Mouse (Mus musculus) neural tube, embryonic 13.5 days (tissue): ENCODE data around the gene Itgb5. TPM values are rescaled to one million over a fixed set of nuclear protein-coding genes. Genes with fewer than 3 reads are reported as not detected.
A peak's percentile ranks its signal among the peaks of the same experiment; 100 is the strongest.

ENCODE experiments used
- ATAC-seq: fragments of 200-750 bp; cut with Nextera tagmentation; 2 replicates; pipeline ENCODE4 v1.8.0; 2017; ENCODE audit warnings: low read depth, mild to moderate bottlenecking, moderate TSS enrichment, moderate library complexity
- H3K27ac ChIP-seq: fragments of 300-500 bp; sonication (generic); replicated peaks from 2 replicates; pipeline ENCODE4 v1.5.1; 2015; ENCODE audit warnings: moderate library complexity, mild to moderate bottlenecking, inconsistent platforms
- H3K27me3 ChIP-seq: fragments of 300-500 bp; sonication (generic); 2 replicates; pipeline ENCODE4 v1.6.1; 2015; ENCODE audit warnings: mild to moderate bottlenecking, inconsistent platforms
- H3K36me3 ChIP-seq: fragments of 300-500 bp; sonication (generic); 2 replicates; pipeline ENCODE4 v1.6.1; 2015; ENCODE audit warnings: mild to moderate bottlenecking, inconsistent platforms
- H3K4me1 ChIP-seq: fragments of 300-500 bp; sonication (generic); replicated peaks from 2 replicates; pipeline ENCODE4 v1.6.1; 2015; ENCODE audit warnings: inconsistent platforms
- H3K4me2 ChIP-seq: fragments of 300-500 bp; sonication (generic); 2 replicates; pipeline ENCODE4 v1.6.1; 2015; ENCODE audit warnings: inconsistent platforms, mild to moderate bottlenecking, moderate library complexity
- H3K4me3 ChIP-seq: fragments of 300-500 bp; sonication (generic); 2 replicates; pipeline ENCODE4 v1.5.1; 2015; ENCODE audit warnings: mild to moderate bottlenecking, inconsistent platforms
- H3K9ac ChIP-seq: fragments of 300-500 bp; sonication (generic); 2 replicates; pipeline ENCODE4 v1.6.1; 2015; ENCODE audit warnings: moderate library complexity, mild to moderate bottlenecking, inconsistent platforms
- H3K9me3 ChIP-seq: fragments of 300-500 bp; sonication (generic); 2 replicates; pipeline ENCODE4 v1.6.1; 2016; ENCODE audit warnings: inconsistent platforms
- WGBS: fragments of 180-500 bp; shearing (Covaris S2); methylation state at CpG from one replicate; pipeline ENCODE4 v1.1.7; 2015; 5-methylcytosine and 5-hydroxymethylcytosine counted together
- polyA plus RNA-seq: library from polyadenylated mRNA; unstranded; fragments of >200 nt; fragmentation: Nextera tagmentation; extraction: Ambion mirVana; gene quantifications from 2 replicates; pipeline ENCODE4 v1.2.1, GENCODE M21; 2015

Itgb5 gene
- polyA plus RNA-seq, 1 experiment from 2014 or later, result 21.1 TPM

DNA sequence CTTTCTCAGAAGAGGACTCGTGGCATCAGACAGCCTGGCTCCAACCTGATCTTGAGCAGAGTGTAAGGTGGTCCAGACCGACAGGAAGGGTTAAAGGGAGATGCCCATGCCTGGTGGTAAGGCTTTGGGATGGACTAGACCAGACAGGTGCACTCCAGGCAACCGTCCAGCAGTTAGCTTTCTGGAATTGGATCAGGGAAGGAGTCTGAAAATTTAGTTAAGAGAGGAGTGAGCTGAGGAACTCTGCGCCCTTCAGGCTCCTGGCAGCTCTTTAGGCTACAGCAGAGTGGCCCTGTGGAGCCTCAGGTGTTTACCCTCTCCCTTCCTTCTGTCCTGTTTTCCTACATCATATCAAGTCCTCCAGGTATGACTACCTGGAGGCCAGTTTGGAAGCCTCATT is 32.9 kb downstream of the Itgb5 start:
- Histone ChIP-seq H3K9ac (no peak overlapping the region), H3K36me3 (no peaks in the 10 kb centered on the region), H3K4me3 (no peak overlapping the region), H3K27ac (no peak overlapping the region), H3K9me3 (no peaks in the 10 kb centered on the region), H3K4me1 (peaks cover 12% of the 10 kb centered on the region), H3K4me2 (no peak overlapping the region), H3K27me3 (no peaks in the 10 kb centered on the region)
- WGBS, result 75% methylated on average over 4 of the region's 4 CpGs
- no peak for ATAC-seq

DNA sequence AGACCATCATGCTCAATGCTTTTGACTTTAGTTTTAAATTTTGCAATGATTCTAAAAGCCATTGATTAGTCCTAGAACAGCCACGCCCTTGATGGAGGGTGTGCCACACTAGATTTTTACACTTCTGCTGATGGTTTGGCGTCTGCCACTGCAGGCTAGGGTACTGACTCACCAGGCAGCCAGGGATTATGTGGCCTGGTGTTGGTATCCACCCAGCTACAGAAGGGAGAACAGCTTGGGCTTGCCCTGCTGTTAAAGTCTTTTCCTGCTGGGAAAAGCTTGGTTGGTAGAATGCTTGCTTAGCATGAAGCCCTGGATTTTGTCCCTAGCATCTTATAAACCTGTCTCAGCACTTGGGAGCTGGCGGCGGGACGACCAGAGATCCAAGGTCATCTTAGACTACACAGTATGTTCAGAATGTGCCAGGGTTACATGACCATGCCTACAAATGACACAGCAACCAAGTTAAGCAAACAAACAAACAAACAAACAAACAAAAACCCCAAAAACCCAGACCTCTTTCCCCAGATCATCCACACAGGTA is 33.8 kb downstream of the Itgb5 start:
- Histone ChIP-seq H3K4me1 (peaks cover 12% of the 10 kb centered on the region), H3K27ac (no peak overlapping the region), H3K4me2 (no peak overlapping the region), H3K4me3 (no peak overlapping the region), H3K36me3 (no peaks in the 10 kb centered on the region), H3K27me3 (no peaks in the 10 kb centered on the region), H3K9ac (no peak overlapping the region), H3K9me3 (no peaks in the 10 kb centered on the region)
- 85% methylated on average over 5 of the region's 5 CpGs for WGBS
- ATAC-seq, result no peak

- no peak overlapping the region for H3K27ac ChIP-seq
- no peak for ATAC-seq
These were observed 40.8 kb downstream of the Itgb5 start for GRCm38 (mm10) chr16:33870224-33870785.

GRCm38 (mm10) chr16:33870988-33871758 is 41.7 kb downstream of the Itgb5 start:
- H3K36me3 ChIP-seq, result no peaks in the 10 kb centered on the region
- WGBS, result 78% methylated on average over 13 of the region's 13 CpGs
- no peaks in the 10 kb centered on the region for H3K4me1 ChIP-seq
- no peak overlapping the region for H3K4me2 ChIP-seq
- no peak overlapping the region for H3K4me3 ChIP-seq
- no peaks in the 10 kb centered on the region for H3K9me3 ChIP-seq
- no peak overlapping the region for H3K27ac ChIP-seq
- H3K27me3 ChIP-seq, result no peaks in the 10 kb centered on the region
- H3K9ac ChIP-seq, result no peak overlapping the region
- ATAC-seq, result no peak

More at GRCm38 (mm10) chr16:33870224-33870785, 40.8 kb downstream of the Itgb5 start:
- Histone ChIP-seq H3K4me3 (no peak overlapping the region), H3K4me2 (no peak overlapping the region), H3K9me3 (no peaks in the 10 kb centered on the region), H3K36me3 (no peaks in the 10 kb centered on the region), H3K4me1 (no peaks in the 10 kb centered on the region), H3K9ac (no peak overlapping the region), H3K27me3 (no peaks in the 10 kb centered on the region)
- 93% methylated on average over 3 of the region's 3 CpGs for WGBS

GRCm38 (mm10) chr16:33871865-33872443 is 42.5 kb downstream of the Itgb5 start:
- 79% methylated on average over 14 of the region's 14 CpGs for WGBS
- no peak for ATAC-seq
- Histone ChIP-seq H3K4me3 (no peak overlapping the region), H3K36me3 (no peaks in the 10 kb centered on the region), H3K4me1 (no peaks in the 10 kb centered on the region), H3K4me2 (no peak overlapping the region), H3K27me3 (no peaks in the 10 kb centered on the region), H3K9ac (no peak overlapping the region), H3K27ac (no peak overlapping the region), H3K9me3 (no peaks in the 10 kb centered on the region)

GRCm38 (mm10) chr16:33873282-33873681 is 43.8 kb downstream of the Itgb5 start:
- H3K9me3 ChIP-seq, result no peaks in the 10 kb centered on the region
- no peak overlapping the region for H3K27ac ChIP-seq
- H3K4me2 ChIP-seq, result no peak overlapping the region
- no peak for ATAC-seq
- WGBS, result 75% methylated on average over 7 of the region's 7 CpGs
- no peak overlapping the region for H3K4me3 ChIP-seq
- H3K36me3 ChIP-seq, result no peaks in the 10 kb centered on the region
- peaks cover 6% of the 10 kb centered on the region; the same call in 1 of the 2 replicates for H3K4me1 ChIP-seq
- H3K27me3 ChIP-seq, result no peaks in the 10 kb centered on the region
- no peak overlapping the region for H3K9ac ChIP-seq

DNA sequence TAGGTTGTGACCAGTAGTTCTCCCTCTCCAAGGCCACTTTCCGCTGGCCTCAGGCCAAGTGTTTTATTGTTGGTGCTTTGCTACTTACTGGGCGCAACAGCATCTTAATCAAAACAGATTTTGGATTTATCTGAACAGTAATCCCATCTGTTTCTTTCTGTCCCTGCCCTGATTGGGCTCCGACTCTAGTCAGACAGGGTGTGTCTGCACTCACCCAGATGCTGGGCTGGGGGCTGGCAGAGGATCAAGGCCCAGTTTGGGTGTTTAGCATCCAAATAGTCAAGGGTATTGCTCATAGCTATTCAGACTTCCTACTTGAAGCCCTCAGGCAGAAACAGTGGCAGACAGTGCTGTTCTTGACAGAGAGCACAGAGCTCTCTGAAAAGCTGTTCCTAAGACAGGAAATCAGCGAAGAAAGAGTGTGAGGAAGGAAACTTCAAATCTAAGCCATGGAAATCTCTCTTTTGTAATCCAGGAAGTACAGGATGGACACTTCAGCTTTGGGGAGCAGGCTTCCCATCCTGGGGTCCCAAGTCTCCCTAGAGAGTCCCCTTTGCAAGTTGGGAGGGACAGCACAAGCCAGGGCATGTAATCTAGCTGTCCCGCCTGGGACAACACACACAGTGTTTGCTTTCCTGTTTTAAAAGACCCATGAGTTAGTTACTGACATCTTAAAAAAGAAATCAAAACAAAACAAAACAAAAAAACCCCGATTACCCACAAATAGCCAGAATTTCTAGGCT is 48.7 kb downstream of the Itgb5 start:
- Histone ChIP-seq H3K9ac (no peak overlapping the region), H3K4me2 (no peak overlapping the region), H3K9me3 (no peaks in the 10 kb centered on the region), H3K4me1 (peaks cover 12% of the 10 kb centered on the region), H3K27ac (no peak overlapping the region), H3K4me3 (no peak overlapping the region), H3K27me3 (no peaks in the 10 kb centered on the region), H3K36me3 (no peaks in the 10 kb centered on the region)
- WGBS, result 64% methylated on average over 6 of the region's 6 CpGs
- ATAC-seq, result no peak

GRCm38 (mm10) chr16:33879031-33879430 is 49.6 kb downstream of the Itgb5 start:
- H3K9ac ChIP-seq, result no peak overlapping the region
- no peaks in the 10 kb centered on the region for H3K36me3 ChIP-seq
- no peak overlapping the region for H3K4me2 ChIP-seq
- ATAC-seq, result no peak; the same call in 1 of the 2 replicates
- H3K4me1 ChIP-seq, result peaks cover 20% of the 10 kb centered on the region
- H3K4me3 ChIP-seq, result no peak overlapping the region
- H3K27me3 ChIP-seq, result no peaks in the 10 kb centered on the region
- WGBS, result 66% methylated on average over 6 of the region's 6 CpGs
- H3K27ac ChIP-seq, result no peak overlapping the region
- H3K9me3 ChIP-seq, result no peaks in the 10 kb centered on the region

DNA sequence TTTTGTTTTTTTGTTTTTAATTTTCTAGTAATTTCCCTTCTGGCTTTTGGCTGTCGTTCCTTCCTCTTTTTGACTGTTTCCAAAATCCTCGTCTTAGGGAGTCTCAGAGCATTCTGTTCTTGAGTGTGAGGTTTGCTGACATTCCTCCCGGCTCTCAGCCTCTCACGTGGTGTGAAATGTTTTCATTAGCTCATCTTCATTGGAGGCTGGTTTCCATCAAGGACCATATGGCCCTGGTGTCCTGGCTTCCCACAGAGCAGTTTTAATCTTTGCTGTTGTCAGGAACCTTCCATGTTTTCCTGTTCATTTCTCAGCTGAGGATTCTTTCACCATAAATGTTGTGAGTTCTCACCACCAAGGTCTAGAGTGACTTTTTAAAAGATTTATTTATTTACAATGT is 50.1 kb downstream of the Itgb5 start:
- Histone ChIP-seq H3K9me3 (no peaks in the 10 kb centered on the region), H3K36me3 (no peaks in the 10 kb centered on the region), H3K4me2 (no peak overlapping the region), H3K27ac (no peak overlapping the region), H3K9ac (no peak overlapping the region), H3K4me1 (peaks cover 25% of the 10 kb centered on the region), H3K4me3 (no peak overlapping the region), H3K27me3 (no peaks in the 10 kb centered on the region)
- no peak for ATAC-seq
- WGBS, result 68% methylated on average over 4 of the region's 4 CpGs

DNA sequence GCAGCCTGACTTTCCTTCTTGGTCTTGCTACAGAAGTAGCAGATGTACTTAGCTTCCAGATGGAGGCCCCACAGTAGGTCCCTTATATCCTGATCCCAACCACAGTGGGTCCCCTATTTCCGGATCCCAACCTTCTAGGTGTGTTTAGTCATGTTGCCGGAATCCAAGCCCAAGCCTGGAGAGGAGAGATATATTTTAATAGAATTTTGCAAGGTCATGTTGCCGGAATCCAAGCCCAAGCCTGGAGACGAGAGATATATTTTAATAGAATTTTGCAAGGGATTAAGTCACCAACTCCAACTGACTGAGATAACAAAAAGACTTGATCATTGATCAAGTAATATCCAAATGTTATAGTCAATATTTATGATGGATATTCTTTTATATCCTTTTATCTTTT is 51.3 kb downstream of the Itgb5 start:
- Histone ChIP-seq H3K27ac (no peak overlapping the region), H3K27me3 (no peaks in the 10 kb centered on the region), H3K4me2 (no peak overlapping the region), H3K4me3 (no peak overlapping the region), H3K9me3 (no peaks in the 10 kb centered on the region), H3K36me3 (no peaks in the 10 kb centered on the region), H3K4me1 (peaks cover 25% of the 10 kb centered on the region), H3K9ac (no peak overlapping the region)
- 95% methylated on average over 4 of the region's 4 CpGs for WGBS
- no peak for ATAC-seq

DNA sequence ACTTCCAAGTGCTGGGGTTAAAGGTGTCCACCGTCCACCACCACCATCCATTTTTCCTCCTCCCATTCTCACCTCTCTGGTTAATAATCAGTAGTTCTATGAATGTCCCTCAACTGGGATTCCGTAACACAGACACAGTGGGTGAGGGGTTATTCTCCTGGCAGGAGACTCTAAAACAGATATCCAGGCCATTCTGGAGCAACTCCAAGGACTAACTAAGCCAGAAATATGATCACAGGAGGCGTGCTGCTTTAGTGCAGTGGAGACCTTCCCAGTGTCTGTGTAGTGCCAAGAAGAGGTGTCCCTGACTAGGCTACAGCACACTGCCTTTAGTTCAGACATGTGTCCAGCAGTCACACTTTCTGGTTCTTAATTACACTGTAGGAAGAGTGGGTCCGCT is 53.1 kb downstream of the Itgb5 start:
- H3K4me2 ChIP-seq, result no peak overlapping the region
- H3K4me3 ChIP-seq, result no peak overlapping the region
- peaks cover 25% of the 10 kb centered on the region for H3K4me1 ChIP-seq
- H3K36me3 ChIP-seq, result no peaks in the 10 kb centered on the region
- no peaks in the 10 kb centered on the region for H3K9me3 ChIP-seq
- no peak for ATAC-seq
- H3K27ac ChIP-seq, result 0 out of 2 replicates have a peak overlapping the region, but pooled peaks have one; percentile 40
- no peaks in the 10 kb centered on the region for H3K27me3 ChIP-seq
- no peak overlapping the region for H3K9ac ChIP-seq
- WGBS, result 75% methylated on average over 4 of the region's 4 CpGs
